In the genomic region with DNA sequence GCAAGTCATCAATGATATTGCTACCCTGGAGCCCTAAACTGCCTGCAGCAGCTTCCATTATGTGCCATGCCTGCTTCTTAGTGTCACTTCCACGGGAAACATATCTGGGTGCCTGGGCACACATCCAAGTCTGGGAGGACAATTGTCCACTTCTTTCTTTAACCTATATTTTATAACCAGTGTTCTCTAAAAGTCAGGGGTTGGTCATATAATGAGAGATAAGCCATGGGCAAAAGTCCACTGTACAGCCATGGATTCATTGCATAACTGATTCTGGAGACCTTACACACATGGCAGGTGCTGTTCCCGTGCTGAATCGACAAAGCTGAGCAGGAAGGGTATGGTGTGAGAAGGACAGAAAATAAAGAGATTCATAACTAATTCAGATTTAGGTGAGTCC, we compare ENCODE assay signal across 25 mouse cellular contexts. TPM values are rescaled to one million over a fixed set of nuclear protein-coding genes. Genes with fewer than 3 reads are reported as not detected.
DNase-seq lines count a peak whose midpoint lies in the region; ATAC-seq and TF ChIP-seq lines count a peak whose summit lies in the region.
"Had no signal": no experiment of that assay in that cellular context is flagged by ENCODE, and none has a peak within 500 bp of the region (broad histone marks: within the 10 kb centered on the region; RNA-seq: fewer than 3 reads in every experiment).

No protein-coding gene starts in this region.

- no peaks in the 10 kb centered on the region for H3K27me3 ChIP-seq in intestine, embryonic 16.5 days (replicated peaks; ENCODE audit: control insufficient read depth, insufficient read depth, low read length)
- H3K27me3 ChIP-seq in small intestine, adult 2 months (ENCODE audit: control insufficient read depth, insufficient read depth, low read length): no peaks in the 10 kb centered on the region
- no peaks in the 10 kb centered on the region for H3K27me3 ChIP-seq in neural tube, embryonic 15.5 days (replicated peaks)
- H3K27me3 ChIP-seq: forebrain, embryonic 13.5 days; hindbrain, embryonic 13.5 days had no signal

- peak; percentile 96 for ATAC-seq in intestine, embryonic 16.5 days
- ATAC-seq in neural tube, embryonic 15.5 days (ENCODE audit: low FRiP score): no peak
- ATAC-seq: activated CD4-positive, CD25-positive, alpha-beta regulatory T cell, adult 4 months; forebrain, embryonic 13.5 days; forebrain, embryonic 16.5 days; hindbrain, embryonic 16.5 days had no signal

- no peaks in the 10 kb centered on the region for H3K36me3 ChIP-seq in intestine, embryonic 16.5 days (ENCODE audit: control insufficient read depth, insufficient read depth, low read length)
- H3K36me3 ChIP-seq in small intestine, adult 2 months (ENCODE audit: control insufficient read depth, insufficient read depth, low read length): no peaks in the 10 kb centered on the region
- H3K36me3 ChIP-seq in neural tube, embryonic 15.5 days: no peaks in the 10 kb centered on the region
- H3K36me3 ChIP-seq: forebrain, embryonic 10.5 days; heart, embryonic 10.5 days; heart, embryonic 13.5 days; hindbrain, embryonic 10.5 days; hindbrain, embryonic 13.5 days had no signal

- DNase-seq in heart, adult 11 months: peak; percentile 60
- DNase-seq in heart, postnatal 4 days: no peak
- peak; percentile 21 for DNase-seq in adipocyte (ENCODE audit: low spot score)
- no peak for DNase-seq in spleen, adult 12 weeks (ENCODE audit: low spot score)
- DNase-seq: adrenal gland, adult 2 months; adrenal gland, postnatal 14 days; cerebellum, adult 11-12 months; cerebellum, adult 8-10 months; cerebellum, postnatal 14 days; gastrocnemius, adult 2 months; gastrocnemius, postnatal 14 days; heart, adult 18-20 months; heart, postnatal 14 days had no signal

- H3K4me2 ChIP-seq in intestine, embryonic 16.5 days (ENCODE audit: low read depth, low read length): no peak overlapping the region
- H3K4me2 ChIP-seq in neural tube, embryonic 15.5 days: no peak overlapping the region
- H3K4me2 ChIP-seq: forebrain, embryonic 13.5 days; heart, embryonic 13.5 days; hindbrain, embryonic 13.5 days had no signal

- no peak for TF ChIP-seq POLR2A in small intestine, adult 2 months (IDR thresholded peaks at IDR 0.05; ENCODE audit: low read depth, low read length)

- H3K9me3 ChIP-seq in intestine, embryonic 16.5 days (ENCODE audit: control insufficient read depth, low read length): no peaks in the 10 kb centered on the region
- H3K9me3 ChIP-seq in neural tube, embryonic 15.5 days (replicated peaks): no peaks in the 10 kb centered on the region
- H3K9me3 ChIP-seq: forebrain, embryonic 10.5 days; forebrain, embryonic 13.5 days; heart, embryonic 10.5 days; heart, embryonic 13.5 days; hindbrain, embryonic 10.5 days; hindbrain, embryonic 13.5 days had no signal

- H3K27ac ChIP-seq in intestine, embryonic 16.5 days (ENCODE audit: low read length): no peak overlapping the region; the same call in 1 of the 2 replicates
- H3K27ac ChIP-seq in small intestine, adult 2 months (ENCODE audit: insufficient read depth, low read depth, low read length): peak overlapping the region; percentile 92
- no peak overlapping the region for H3K27ac ChIP-seq in neural tube, embryonic 15.5 days (replicated peaks)
- H3K27ac ChIP-seq: forebrain, embryonic 10.5 days; forebrain, embryonic 13.5 days; gastrocnemius, adult 2 months; heart, embryonic 10.5 days; heart, embryonic 13.5 days; hindbrain, embryonic 10.5 days; hindbrain, embryonic 13.5 days had no signal

- H3K9ac ChIP-seq in intestine, embryonic 16.5 days (ENCODE audit: low read depth, low read length): no peak overlapping the region
- no peak overlapping the region for H3K9ac ChIP-seq in neural tube, embryonic 15.5 days (replicated peaks)
- H3K9ac ChIP-seq: forebrain, embryonic 13.5 days; heart, embryonic 13.5 days; hindbrain, embryonic 13.5 days had no signal

- TF ChIP-seq CTCF in small intestine, adult 2 months (IDR thresholded peaks at IDR 0.05; ENCODE audit: extremely low read depth, insufficient read length, insufficient replicate concordance, low read depth, low read length): no peak

- WGBS in intestine, embryonic 16.5 days: 61% methylated on average over 3 of the region's 3 CpGs
- WGBS in small intestine, adult 2 months: 28% methylated on average over 3 of the region's 3 CpGs
- WGBS in neural tube, embryonic 15.5 days: 85% methylated on average over 3 of the region's 3 CpGs

- no peak overlapping the region for H3K4me3 ChIP-seq in intestine, embryonic 16.5 days (ENCODE audit: low read length)
- no peak overlapping the region for H3K4me3 ChIP-seq in small intestine, adult 2 months (ENCODE audit: low read depth, low read length)
- H3K4me3 ChIP-seq in neural tube, embryonic 15.5 days (replicated peaks): no peak overlapping the region
- H3K4me3 ChIP-seq: forebrain, embryonic 10.5 days; forebrain, embryonic 13.5 days; gastrocnemius, adult 2 months; heart, embryonic 10.5 days; heart, embryonic 13.5 days; hindbrain, embryonic 10.5 days; hindbrain, embryonic 13.5 days had no signal

- H3K4me1 ChIP-seq in intestine, embryonic 16.5 days (ENCODE audit: control insufficient read depth, insufficient read depth, low read length): no peaks in the 10 kb centered on the region
- peaks cover 18% of the 10 kb centered on the region; the same call in 1 of the 2 replicates for H3K4me1 ChIP-seq in small intestine, adult 2 months (ENCODE audit: control insufficient read depth, insufficient read depth, insufficient read length, low read length)
- no peaks in the 10 kb centered on the region for H3K4me1 ChIP-seq in neural tube, embryonic 15.5 days
- H3K4me1 ChIP-seq: forebrain, embryonic 10.5 days; forebrain, embryonic 13.5 days; hindbrain, embryonic 10.5 days; hindbrain, embryonic 13.5 days had no signal

RNA-seq across cellular contexts. Expression of a gene that starts 55.1 kb away (rescaled TPM):
- 10 to 100 TPM; 17.5 to 20.0 TPM for total RNA-seq in heart, postnatal 4 days (2021)
- polyA plus RNA-seq in intestine, embryonic 16.5 days (2015; fragmentation: Nextera tagmentation; extraction: Ambion mirVana): 29.7 and 30.0 TPM in 2 replicates
- polyA plus RNA-seq in small intestine, adult 2 months (2012; rRNA removed): 3.1 and 7.9 TPM in 2 replicates
- 29.3 and 29.5 TPM in 2 replicates for polyA plus RNA-seq in neural tube, embryonic 15.5 days (2015; fragmentation: Nextera tagmentation; extraction: Ambion mirVana)

Comparison
In these comparisons a context has a peak if more than half of its experiments do, and no peak if none do; other contexts are left out.
1. DNase-seq: peak in heart, adult 11 months (single experiment) and adipocyte (single experiment); none in heart, postnatal 4 days (single experiment) and spleen, adult 12 weeks (single experiment).